Mouse (Mus musculus) left cerebral cortex, adult 2 months (tissue): ENCODE data around the gene Btbd11. TPM values are rescaled to one million over a fixed set of nuclear protein-coding genes. Genes with fewer than 3 reads are reported as not detected.

ENCODE experiments used
- DNase-seq, 2 experiments: peaks; one replicate each; pipeline ENCODE4 v3.0.0; 2021 to 2022; ENCODE audit warnings: low spot score in 2 of 2, mixed read lengths in 1 of 2; ENCODE audit errors: extremely low spot score in 1 of 2
- H3K27ac ChIP-seq: fragments of 200-600 bp; 2 replicates; pipeline ENCODE4 v1.8.1; 2022
- H3K4me3 ChIP-seq: fragments of 200-600 bp; 2 replicates; pipeline ENCODE4 v1.8.1; 2022
- CTCF ChIP-seq: fragments of 200-600 bp; IDR thresholded peaks from 2 replicates; pipeline ENCODE4 v1.8.1; 2022; ENCODE audit warnings: antibody characterized with exemption, mild to moderate bottlenecking, moderate library complexity
- intact Hi-C: fragments of 180-260 bp; cut with DNase I; formaldehyde crosslinking; loops from one replicate; pipeline ENCODE4 v1.15.1; 2025
- total RNA-seq, 2 experiments: library from RNA; stranded (reverse); gene quantifications; 2 replicates each; pipeline ENCODE4 v1.2.3; 2021

Gene Btbd11
- total RNA-seq, 2 experiments from 2014 or later, result 26.9 to 33.7 TPM

- intact Hi-C loops, result no loop called here
- no peak overlapping the region for H3K27ac ChIP-seq
- no peak; the same call in 1 of the 2 replicates for TF ChIP-seq CTCF
- no peak for DNase-seq
- H3K4me3 ChIP-seq, result no peak overlapping the region
Measured at GRCm38 (mm10) chr10:85437217-85437616, 50.6 kb downstream of the Btbd11 start.

DNA sequence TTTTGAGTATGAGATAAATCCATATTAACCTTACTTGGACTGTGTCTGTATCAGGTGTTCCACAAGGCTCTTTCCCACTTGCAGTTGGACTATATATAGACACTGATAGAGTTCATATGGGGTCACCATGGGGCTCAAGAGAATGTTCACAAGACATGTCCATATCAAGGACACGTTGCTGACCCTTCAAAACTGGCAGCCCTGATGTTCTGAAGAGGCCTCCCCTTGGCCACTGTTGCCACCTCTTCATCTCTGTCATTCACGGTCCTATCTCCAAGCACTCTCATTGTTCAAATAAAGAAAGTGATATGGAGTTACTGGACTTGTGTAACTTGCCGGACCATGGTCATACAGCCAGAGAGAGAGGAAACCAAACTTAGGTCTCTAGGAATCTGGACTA lies 56.8 kb downstream of the Btbd11 start:
- intact Hi-C loops, result no loop called here
- TF ChIP-seq CTCF, result no peak
- DNase-seq, result no peak
- Histone ChIP-seq H3K4me3 (no peak overlapping the region), H3K27ac (no peak overlapping the region)

GRCm38 (mm10) chr10:85445891-85446290 lies 59.3 kb downstream of the Btbd11 start:
- intact Hi-C loops, result no loop called here
- H3K4me3 ChIP-seq, result no peak overlapping the region
- no peak for TF ChIP-seq CTCF
- no peak for DNase-seq
- H3K27ac ChIP-seq, result no peak overlapping the region

- intact Hi-C loops, result no loop called here
- H3K4me3 ChIP-seq, result no peak overlapping the region
- H3K27ac ChIP-seq, result no peak overlapping the region
- no peak for DNase-seq
- no peak for TF ChIP-seq CTCF
Measured at GRCm38 (mm10) chr10:85446700-85447099, 60.1 kb downstream of the Btbd11 start.

- no peak for TF ChIP-seq CTCF
- DNase-seq, result no peak
- no peak overlapping the region for H3K27ac ChIP-seq
- no peak overlapping the region for H3K4me3 ChIP-seq
- intact Hi-C loops, result no loop called here
Measured at GRCm38 (mm10) chr10:85447869-85448268, 61.3 kb downstream of the Btbd11 start.

DNA sequence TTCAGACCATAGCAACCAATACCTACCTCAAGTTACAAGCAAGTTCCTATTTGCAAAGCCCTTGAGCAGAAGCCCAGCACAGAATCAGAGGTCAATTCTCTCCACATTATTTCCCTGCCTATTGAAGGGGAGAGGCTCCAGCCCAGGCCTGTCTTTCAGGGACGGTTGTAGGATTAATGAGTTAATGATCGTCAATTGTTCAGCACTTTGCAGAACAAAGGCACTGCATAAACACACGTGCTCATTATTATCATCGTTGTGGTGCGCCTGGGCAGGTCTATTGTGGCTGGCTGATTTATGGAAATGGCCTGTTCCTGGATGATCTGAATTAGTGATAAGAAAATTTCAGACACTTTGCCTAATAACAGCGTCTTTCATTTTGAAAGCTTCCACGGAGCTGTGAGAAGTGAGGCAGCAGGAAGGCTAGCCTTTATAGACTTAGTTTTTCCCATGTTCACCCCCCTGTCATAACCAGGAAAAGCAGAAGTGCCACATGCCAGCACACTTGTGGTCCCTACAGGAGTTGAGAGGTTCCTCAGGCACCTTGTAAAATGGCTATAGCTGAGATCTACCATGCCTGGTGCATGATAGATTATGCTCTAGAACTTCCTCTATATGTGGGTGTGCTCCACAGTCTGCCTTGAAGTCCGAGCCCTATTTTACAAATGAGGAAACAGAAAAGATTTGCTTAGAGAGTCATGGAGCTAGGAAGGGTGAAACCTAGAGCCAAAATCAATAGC lies 65.2 kb downstream of the Btbd11 start:
- Histone ChIP-seq H3K27ac (no peak overlapping the region), H3K4me3 (no peak overlapping the region)
- no peak for DNase-seq
- intact Hi-C loops, result no loop called here
- TF ChIP-seq CTCF, result no peak

- no peak for DNase-seq
- H3K4me3 ChIP-seq, result no peak overlapping the region
- intact Hi-C loops, result no loop called here
- H3K27ac ChIP-seq, result no peak overlapping the region
- TF ChIP-seq CTCF, result no peak
Measured at GRCm38 (mm10) chr10:85453221-85453775, 66.7 kb downstream of the Btbd11 start.

DNA sequence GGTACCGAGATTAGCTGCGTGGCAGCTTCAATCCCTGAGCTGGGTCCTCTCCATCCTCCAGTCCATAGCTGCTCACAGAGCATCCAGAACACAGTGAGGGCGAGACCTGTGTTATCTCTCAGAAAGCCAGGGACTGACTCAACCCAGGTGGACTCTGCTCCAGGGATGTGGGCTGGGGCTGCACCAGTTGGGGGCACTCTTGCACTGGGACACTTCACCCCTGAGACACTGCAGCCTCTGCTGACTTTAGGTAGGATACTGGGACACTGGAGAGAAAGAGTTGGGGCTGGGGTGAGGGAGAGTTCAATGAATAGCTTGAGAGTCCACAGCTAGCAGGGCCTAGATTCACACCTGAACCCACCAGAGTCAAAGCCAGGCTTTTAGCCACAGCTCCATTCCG lies 69.4 kb downstream of the Btbd11 start:
- no peak overlapping the region for H3K4me3 ChIP-seq
- intact Hi-C loops, result no loop called here
- no peak overlapping the region for H3K27ac ChIP-seq

DNA sequence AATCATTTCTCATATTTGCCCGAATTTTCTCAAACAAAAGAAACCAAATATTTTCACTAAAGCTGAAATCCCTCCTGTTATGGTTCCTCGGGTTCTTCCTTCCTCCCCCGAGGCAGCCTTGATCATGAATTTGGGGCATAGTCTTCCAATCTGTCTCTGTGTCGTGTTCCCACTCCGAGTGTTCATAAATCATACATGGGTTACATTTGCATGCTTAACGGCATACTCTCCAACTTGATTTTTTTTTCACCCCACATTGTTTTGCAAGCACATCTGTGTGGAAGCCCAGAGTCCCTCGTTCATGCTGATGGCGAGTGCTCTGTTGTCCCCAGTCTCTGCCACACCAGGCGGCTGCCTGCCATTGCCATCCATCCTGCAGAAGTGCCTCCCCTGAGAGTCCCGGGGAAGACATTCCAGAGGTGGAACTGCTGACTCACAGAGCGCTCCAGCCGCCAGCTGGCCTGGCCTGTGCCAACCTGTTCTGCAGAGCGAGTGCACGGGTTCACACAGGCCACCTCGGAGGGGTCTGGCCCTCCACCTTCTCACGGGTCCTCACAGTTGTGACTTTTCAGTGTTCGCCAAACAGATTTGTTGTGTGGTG lies 72.2 kb downstream of the Btbd11 start:
- TF ChIP-seq CTCF, result no peak
- H3K4me3 ChIP-seq, result 0 out of 2 replicates have a peak overlapping the region, but pooled peaks have one; percentile 11
- intact Hi-C loops, result no loop called here

More for the DNA sequence above, 69.4 kb downstream of the Btbd11 start:
- no peak; the same call in none of the 2 replicates for TF ChIP-seq CTCF
- no peak for DNase-seq

DNA sequence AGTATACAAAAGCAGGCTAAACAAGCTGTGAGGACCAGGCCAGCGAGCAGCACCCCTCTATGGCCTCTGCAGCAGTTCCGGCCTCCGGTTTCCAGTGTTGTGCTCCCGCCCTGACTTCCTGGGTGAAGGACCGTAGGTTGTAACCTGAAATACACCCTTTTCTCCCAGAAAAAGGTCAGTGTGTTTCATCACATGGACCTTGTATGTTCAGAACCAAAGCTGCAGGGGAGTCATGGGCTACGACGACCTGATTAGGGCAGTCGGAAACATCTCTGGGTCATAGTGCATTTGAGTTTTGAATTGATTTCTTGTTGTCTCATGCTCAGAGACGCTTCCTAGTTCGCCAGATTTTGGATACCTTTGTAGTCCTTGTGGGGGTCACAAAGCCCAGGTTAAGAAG lies 74.1 kb downstream of the Btbd11 start:
- H3K4me3 ChIP-seq, result no peak overlapping the region
- TF ChIP-seq CTCF, result no peak
- DNase-seq, result no peak
- no peak overlapping the region for H3K27ac ChIP-seq
- intact Hi-C loops, result no loop called here

More for the DNA sequence above, 72.2 kb downstream of the Btbd11 start:
- H3K27ac ChIP-seq, result no peak overlapping the region
- DNase-seq, result peak in 1 of 2 experiments; percentile 18

GRCm38 (mm10) chr10:85464152-85464551 lies 77.5 kb downstream of the Btbd11 start:
- TF ChIP-seq CTCF, result no peak
- intact Hi-C loops, result no loop called here
- DNase-seq, result no peak
- H3K27ac ChIP-seq, result no peak overlapping the region
- H3K4me3 ChIP-seq, result no peak overlapping the region
